Mouse (Mus musculus) liver, adult 2 months (tissue): ENCODE data around the gene Pigl.
"Not testable (repeated sequence)": the region's sequence is repeated elsewhere in the genome, so short reads cannot be mapped to it uniquely, and the experiment has no call there.

Source experiments
- CTCF ChIP-seq: fragments of 200-500 bp; IDR thresholded peaks from 2 replicates; pipeline ENCODE4 v1.5.1; 2011; ENCODE audit warnings: low read depth, low read length, control low read depth
- POLR2A ChIP-seq: fragments of 200-500 bp; IDR thresholded peaks from 2 replicates; pipeline ENCODE4 v1.6.1; 2011; ENCODE audit warnings: low read length, control low read depth; ENCODE audit not compliant: insufficient read depth; ENCODE audit errors: extremely low read depth

- TF ChIP-seq POLR2A, CTCF: not testable (repeated sequence)
Observed at GRCm38 (mm10) chr11:62508365-62508764, 50.1 kb downstream of the Pigl start.
